Mouse (Mus musculus) Patski (cell line): ENCODE results near the gene Wdsub1. TPM values are rescaled to one million over a fixed set of nuclear protein-coding genes. Genes with fewer than 3 reads are reported as not detected.
A peak's percentile ranks its signal among the peaks of the same experiment; 100 is the strongest.

Experiments
- ATAC-seq: fragments of 100-300 bp; one replicate; pipeline ENCODE4 v1.8.0; 2021
- CTCF ChIA-PET: fragments of 350-600 bp; sonication (Branson Sonifier 250); formaldehyde crosslinking; loops from one replicate; lab custom pipeline; 2022; ENCODE audit warnings: inconsistent platforms; lab: Charles Lee
- POLR2A ChIA-PET: fragments of 350-600 bp; sonication (Branson Sonifier 250); formaldehyde crosslinking; loops from one replicate; lab custom pipeline; 2022; ENCODE audit warnings: antibody characterized with exemption, inconsistent platforms; lab: Charles Lee
- DNase-seq: peaks from one replicate; pipeline ENCODE4 v3.0.0-alpha.2; 2011; ENCODE audit warnings: low read depth, low spot score
- H3K27me3 ChIP-seq: fragments of 371-371 bp; one replicate; pipeline ENCODE4 v1.5.1; 2021
- CTCF ChIP-seq: fragments of 100-300 bp; IDR thresholded peaks from one replicate; pipeline ENCODE4 v1.5.1; 2021
- in situ Hi-C: fragments of 300-500 bp; cut with MboI; formaldehyde crosslinking; loops from 3 replicates; pipeline ENCODE4 v1.11.1; 2018; ENCODE audit warnings: low pct_unique_long_range_greater_than_20kb, mixed read lengths
- polyA plus RNA-seq: library from polyadenylated mRNA; unstranded; gene quantifications from one replicate; pipeline ENCODE4 v1.2.3, GENCODE M21; 2021

The Wdsub1 gene
- polyA plus RNA-seq, 1 experiment from 2014 or later = 54.4 TPM

- no peaks in the 10 kb centered on the region for H3K27me3 ChIP-seq
- no peak for TF ChIP-seq CTCF
- ChIA-PET CTCF (no interaction called here), POLR2A (no interaction called here)
- in situ Hi-C loops = no loop called here
- DNase-seq (no peak), ATAC-seq (no peak)
Observed at GRCm38 (mm10) chr2:59841944-59842343, 40.4 kb downstream of the Wdsub1 start.

GRCm38 (mm10) chr2:59841189-59841939 lies 41.0 kb downstream of the Wdsub1 start:
- CTCF ChIA-PET = interaction anchor here (0.9 kb wide), 1 partner anchor 9 kb away, joined by 3 read pairs; no protein-coding TSS in a partner anchor
- H3K27me3 ChIP-seq = no peaks in the 10 kb centered on the region
- ATAC-seq (no peak), DNase-seq (no peak)
- no peak for TF ChIP-seq CTCF
- POLR2A ChIA-PET = no interaction called here
- in situ Hi-C loops = no loop called here

- ChIA-PET CTCF (no interaction called here), POLR2A (interaction anchor here (0.7 kb wide), 1 partner anchor 242 kb away, joined by 3 read pairs; no protein-coding TSS in a partner anchor)
- TF ChIP-seq CTCF = no peak
- in situ Hi-C loops = no loop called here
- no peaks in the 10 kb centered on the region for H3K27me3 ChIP-seq
- ATAC-seq (no peak), DNase-seq (no peak)
Observed at GRCm38 (mm10) chr2:59840191-59840590, 42.2 kb downstream of the Wdsub1 start.

GRCm38 (mm10) chr2:59839755-59840154 lies 42.6 kb downstream of the Wdsub1 start:
- ChIA-PET CTCF (no interaction called here), POLR2A (interaction anchor here (0.7 kb wide), 1 partner anchor 241 kb away, joined by 3 read pairs; no protein-coding TSS in a partner anchor)
- in situ Hi-C loops = no loop called here
- DNase-seq (no peak), ATAC-seq (no peak)
- H3K27me3 ChIP-seq = no peaks in the 10 kb centered on the region
- TF ChIP-seq CTCF = no peak

- POLR2A ChIA-PET = interaction anchor here (0.7 kb wide), 1 partner anchor 165 kb away, joined by 3 read pairs; no protein-coding TSS in a partner anchor
- TF ChIP-seq CTCF = no peak
- no peaks in the 10 kb centered on the region for H3K27me3 ChIP-seq
- DNase-seq (no peak), ATAC-seq (no peak)
- in situ Hi-C loops = no loop called here
- CTCF ChIA-PET = no interaction called here
Observed at GRCm38 (mm10) chr2:59838825-59839224, 43.6 kb downstream of the Wdsub1 start.

GRCm38 (mm10) chr2:59831831-59832230 lies 50.6 kb downstream of the Wdsub1 start:
- in situ Hi-C loops = no loop called here
- no peak for ATAC-seq
- ChIA-PET CTCF (interaction anchor here (1.6 kb wide), 1 partner anchor 9 kb away, joined by 3 read pairs; no protein-coding TSS in a partner anchor), POLR2A (no interaction called here)
- TF ChIP-seq CTCF = no peak
- H3K27me3 ChIP-seq = no peaks in the 10 kb centered on the region
- DNase-seq = no peak

GRCm38 (mm10) chr2:59830940-59831339 lies 51.5 kb downstream of the Wdsub1 start:
- H3K27me3 ChIP-seq = no peaks in the 10 kb centered on the region
- in situ Hi-C loops = no loop called here
- no peak for DNase-seq
- ChIA-PET CTCF (interaction anchor here (0.8 kb wide), 1 partner anchor 21 kb away, joined by 3 read pairs; no protein-coding TSS in a partner anchor), POLR2A (interaction anchor here (0.7 kb wide), 1 partner anchor 51 kb away, joined by 3 read pairs; no protein-coding TSS in a partner anchor)
- TF ChIP-seq CTCF = no peak
- no peak for ATAC-seq

GRCm38 (mm10) chr2:59830151-59830550 lies 52.2 kb downstream of the Wdsub1 start:
- ATAC-seq = no peak
- H3K27me3 ChIP-seq = no peaks in the 10 kb centered on the region
- CTCF ChIA-PET = interaction anchor here (1.4 kb wide), 1 partner anchor 72 kb away, joined by 3 read pairs; no protein-coding TSS in a partner anchor
- DNase-seq = no peak
- TF ChIP-seq CTCF = no peak
- POLR2A ChIA-PET = interaction anchor here (0.5 to 0.7 kb wide), 3 partner anchors 52 to 123 kb away, joined by 3 read pairs; no protein-coding TSS in a partner anchor
- in situ Hi-C loops = no loop called here

GRCm38 (mm10) chr2:59829718-59830117 lies 52.7 kb downstream of the Wdsub1 start:
- ChIA-PET POLR2A (interaction anchor here (0.5 to 0.7 kb wide), 3 partner anchors 56 to 122 kb away, joined by 3 to 9 read pairs (median 3); no protein-coding TSS in a partner anchor), CTCF (interaction anchor here (0.9 to 1.4 kb wide), 2 partner anchors 71 to 231 kb away, joined by 3 read pairs; no protein-coding TSS in a partner anchor)
- in situ Hi-C loops = no loop called here
- no peaks in the 10 kb centered on the region for H3K27me3 ChIP-seq
- ATAC-seq (no peak), DNase-seq (no peak)
- no peak for TF ChIP-seq CTCF

GRCm38 (mm10) chr2:59828777-59829508 lies 53.4 kb downstream of the Wdsub1 start:
- DNase-seq = peak; percentile 82
- in situ Hi-C loops = no loop called here
- TF ChIP-seq CTCF = no peak
- no peaks in the 10 kb centered on the region for H3K27me3 ChIP-seq
- CTCF ChIA-PET = interaction anchor here (0.8 to 1.4 kb wide), 3 partner anchors 70 to 307 kb away, joined by 3 to 4 read pairs (median 3); no protein-coding TSS in a partner anchor
- POLR2A ChIA-PET = interaction anchor here (0.6 to 1.2 kb wide), 3 partner anchors 13 to 1158 kb away, joined by 3 to 9 read pairs (median 4); no protein-coding TSS in a partner anchor
- peak; percentile 83 for ATAC-seq
